Mouse (Mus musculus) c-Kit-positive CD71-positive TER-119-positive erythroid progenitor cells, embryonic 14.5 days (primary cell): ENCODE measurements around the gene Ap1s3.
"Not testable (repeated sequence)": the region's sequence is repeated elsewhere in the genome, so short reads cannot be mapped to it uniquely, and the experiment has no call there.

Experiments
- DNase-seq: peaks from one replicate; pipeline ENCODE4 v3.0.0-alpha.2; 2013; ENCODE audit warnings: low spot score

Ap1s3 gene

GRCm38 (mm10) chr1:79669419-79669974, 2.3 kb downstream of the Ap1s3 start:
- no peak for DNase-seq

- no peak for DNase-seq
Measured at GRCm38 (mm10) chr1:79664911-79665310, 6.9 kb downstream of the Ap1s3 start.

DNA sequence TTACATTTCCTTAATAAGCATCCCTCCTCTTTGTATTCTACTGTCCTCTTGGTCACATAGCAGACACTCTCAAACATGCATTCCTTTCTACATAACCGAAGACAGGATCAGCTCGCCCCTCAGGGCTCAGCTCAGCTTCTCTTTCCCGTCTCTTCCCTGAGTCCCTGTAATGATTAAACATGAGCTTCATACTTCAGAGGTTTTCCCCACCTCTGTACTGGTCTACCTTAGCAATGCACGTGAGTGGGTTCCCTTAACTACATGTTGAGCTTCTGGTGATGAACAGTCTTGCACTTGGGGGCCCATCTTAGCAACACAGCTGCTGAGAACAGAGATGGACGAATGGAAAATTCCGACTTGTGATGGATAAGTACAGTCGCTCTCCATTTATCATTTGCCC, 12.2 kb downstream of the Ap1s3 start:
- DNase-seq: no peak

DNA sequence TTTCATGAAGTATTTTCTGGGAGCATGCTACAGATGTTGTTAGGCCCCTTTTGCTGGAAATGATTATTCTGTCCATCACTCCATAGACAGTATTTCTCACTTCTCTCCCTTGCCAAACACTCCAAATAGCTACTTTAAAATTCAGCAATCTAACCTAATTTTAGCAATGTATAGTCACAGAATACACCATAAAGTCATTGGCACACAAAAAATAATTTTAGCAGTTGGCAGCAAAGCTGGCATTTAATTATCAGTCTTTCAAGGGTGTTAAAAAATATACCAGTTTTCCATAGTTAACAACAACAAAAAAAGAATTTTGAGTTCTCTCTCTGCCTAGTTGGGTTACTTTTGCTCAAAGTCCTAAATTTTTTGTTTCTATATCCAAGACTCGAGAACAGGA, 14.4 kb downstream of the Ap1s3 start:
- no peak for DNase-seq

DNA sequence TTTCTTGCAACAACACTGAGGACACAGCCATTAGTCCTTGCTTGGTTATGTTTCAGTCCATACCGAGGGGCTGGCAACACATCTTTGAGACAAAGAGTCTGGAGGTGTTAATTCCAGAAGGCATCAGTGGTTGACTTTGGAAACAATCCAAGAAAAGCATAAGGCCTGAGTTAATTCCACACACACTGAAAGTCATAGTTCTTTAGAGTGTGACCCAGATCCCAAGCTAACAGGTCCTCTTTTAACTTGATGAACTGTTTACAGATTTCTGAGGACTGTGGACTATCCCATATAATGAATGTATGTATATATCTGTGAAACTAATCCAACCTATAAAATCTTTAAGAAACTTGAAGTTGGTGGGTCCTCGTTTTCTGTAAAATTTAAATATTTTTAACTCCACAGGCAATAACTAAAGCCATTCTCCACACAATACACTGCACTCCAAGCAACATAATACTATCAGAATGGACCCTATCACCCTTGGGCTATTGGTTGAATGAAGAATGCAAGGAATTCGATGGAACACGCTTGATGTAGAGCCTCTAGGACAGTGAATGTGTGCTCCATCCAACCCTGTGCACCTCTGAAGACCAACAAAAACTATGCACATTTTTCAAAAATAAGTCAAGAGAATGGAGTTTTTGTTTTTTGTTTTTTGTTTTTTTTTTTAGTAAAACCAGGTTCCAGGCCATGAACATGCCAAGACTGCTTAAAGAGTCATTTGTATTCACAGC, 15.8 kb downstream of the Ap1s3 start:
- DNase-seq: no peak

DNA sequence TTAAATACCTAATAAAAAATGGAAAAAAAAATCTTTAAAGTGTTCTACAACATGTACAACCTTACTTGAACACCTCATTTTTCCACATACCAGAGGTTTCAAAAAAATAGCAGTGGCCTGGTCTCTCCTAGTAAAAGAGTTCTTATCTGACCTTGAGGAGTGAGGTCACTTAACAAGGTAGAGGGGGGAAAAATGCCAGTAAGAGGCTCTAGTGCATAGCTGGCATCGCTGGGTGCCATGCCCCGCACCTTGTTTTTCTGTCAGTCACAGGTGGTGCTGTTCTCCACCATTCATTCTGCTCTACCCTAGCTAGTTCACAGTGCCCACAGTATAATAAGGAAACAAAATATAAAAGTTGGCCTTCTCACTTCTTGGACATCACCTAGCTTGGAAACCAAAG, 16.8 kb downstream of the Ap1s3 start:
- DNase-seq: no peak

DNA sequence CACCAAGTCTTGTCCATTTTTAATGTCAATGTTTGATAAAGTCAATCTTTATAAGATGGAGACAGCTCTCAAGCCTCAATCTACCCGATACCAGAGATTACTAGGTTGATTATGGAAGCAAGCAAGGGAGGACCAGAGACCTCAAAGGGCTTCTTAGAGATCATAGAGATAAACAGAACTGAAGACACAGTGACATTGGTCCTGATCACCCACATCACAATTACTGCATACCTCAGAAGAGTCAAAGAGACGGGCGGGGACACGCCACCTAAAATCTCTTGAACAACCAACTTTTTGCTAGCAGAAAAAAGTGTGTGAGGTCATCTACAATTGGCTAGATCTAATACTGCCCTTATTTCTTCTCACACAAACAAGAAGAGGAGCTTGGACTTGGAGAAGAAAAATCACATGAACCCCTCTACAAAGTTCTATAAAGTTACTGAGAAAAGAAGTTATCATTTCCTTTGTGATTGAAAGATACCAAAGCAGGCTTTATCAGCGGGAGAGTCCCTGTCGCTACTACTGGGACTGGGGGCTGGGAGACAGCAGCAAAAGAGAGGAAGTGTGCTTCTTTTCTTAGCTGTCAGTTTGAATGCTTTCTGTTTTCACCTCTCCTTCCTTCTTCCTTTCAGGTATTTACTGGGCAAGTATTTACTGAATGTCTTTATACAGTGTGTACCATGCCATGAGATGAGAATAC, 28.2 kb downstream of the Ap1s3 start:
- DNase-seq: no peak

GRCm38 (mm10) chr1:79642680-79643079, 29.1 kb downstream of the Ap1s3 start:
- no peak for DNase-seq

GRCm38 (mm10) chr1:79641355-79641754, 30.4 kb downstream of the Ap1s3 start:
- peak; percentile 34 for DNase-seq

DNA sequence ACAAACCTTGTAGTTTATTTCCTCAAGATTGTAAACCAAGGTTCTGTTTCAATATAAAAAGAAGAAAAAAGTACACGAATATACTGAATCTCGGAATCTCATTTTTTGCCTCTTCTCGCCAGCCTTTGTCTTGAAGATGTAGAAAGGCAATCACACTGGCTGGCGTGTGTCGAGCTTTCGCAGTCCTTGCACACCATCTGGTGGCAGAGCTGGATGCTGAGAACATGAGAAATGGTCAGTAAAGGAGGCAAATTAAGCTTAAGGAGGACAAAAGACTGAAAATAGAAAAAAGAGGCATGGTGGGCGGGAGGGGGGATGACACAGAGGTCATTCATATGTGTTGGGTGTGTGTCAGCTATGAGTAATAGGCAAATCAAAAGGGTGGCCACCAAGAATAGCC, 31.6 kb downstream of the Ap1s3 start:
- DNase-seq: no peak

- no peak for DNase-seq
Measured at GRCm38 (mm10) chr1:79639683-79640082, 32.1 kb downstream of the Ap1s3 start.

GRCm38 (mm10) chr1:79639107-79639506, 32.7 kb downstream of the Ap1s3 start:
- no peak for DNase-seq

DNA sequence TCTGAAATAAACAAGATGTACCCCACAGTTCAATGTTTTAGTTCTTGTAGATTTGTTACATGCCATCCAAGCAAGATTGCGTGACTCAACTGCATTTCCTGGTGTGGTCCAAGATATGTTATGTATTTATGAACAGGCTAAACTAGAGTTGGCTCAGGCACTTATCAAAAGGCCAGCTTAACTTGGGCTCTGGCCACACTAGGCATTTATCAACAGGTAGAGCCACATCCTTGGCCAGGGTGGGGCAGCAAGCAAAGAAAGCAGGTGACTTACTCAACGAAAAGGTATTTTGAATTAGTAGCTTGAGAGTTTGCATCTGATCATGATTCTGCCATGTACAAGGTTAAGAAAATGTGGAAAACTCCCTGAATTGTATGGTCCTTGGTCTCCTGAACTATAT, 34.0 kb downstream of the Ap1s3 start:
- no peak for DNase-seq

DNA sequence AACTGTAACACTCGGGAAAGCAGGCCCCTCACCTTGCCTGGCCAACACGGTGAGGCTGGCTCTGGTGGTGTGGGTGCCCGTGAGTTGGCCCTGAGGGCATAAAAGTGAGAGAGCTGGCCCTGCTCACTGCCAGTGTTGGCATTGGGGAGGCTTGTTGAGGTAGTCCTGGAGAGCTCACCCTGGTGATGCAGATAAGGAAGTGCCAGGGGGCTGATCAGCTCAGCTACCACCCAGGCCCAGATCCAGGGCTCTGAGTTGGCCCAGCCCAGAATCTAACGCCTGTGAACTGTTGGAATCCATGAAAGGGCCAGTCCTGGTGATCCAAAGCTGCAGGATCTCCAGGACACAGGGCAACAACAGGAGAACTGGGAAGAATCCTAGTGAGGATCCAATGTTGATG, 40.3 kb downstream of the Ap1s3 start:
- DNase-seq: no peak

DNA sequence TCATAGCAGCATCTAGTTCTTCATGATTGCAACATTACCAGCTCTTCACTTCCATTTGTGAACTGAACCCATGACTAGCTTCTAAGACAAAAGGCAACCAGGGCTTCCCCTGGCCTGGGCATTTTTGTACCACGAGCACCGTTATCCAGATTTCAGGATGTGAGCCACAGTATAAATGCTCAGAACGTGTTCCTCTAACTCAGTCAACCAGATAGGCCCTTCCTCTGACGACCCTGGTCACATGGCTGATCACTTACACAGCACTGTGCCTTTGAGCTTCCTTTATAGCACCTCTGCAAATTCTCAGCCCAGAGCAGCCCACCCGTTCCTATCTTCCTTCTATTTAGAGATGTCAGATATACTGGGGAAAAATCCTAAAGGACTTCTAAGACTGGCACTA, 42.0 kb downstream of the Ap1s3 start:
- no peak for DNase-seq

DNA sequence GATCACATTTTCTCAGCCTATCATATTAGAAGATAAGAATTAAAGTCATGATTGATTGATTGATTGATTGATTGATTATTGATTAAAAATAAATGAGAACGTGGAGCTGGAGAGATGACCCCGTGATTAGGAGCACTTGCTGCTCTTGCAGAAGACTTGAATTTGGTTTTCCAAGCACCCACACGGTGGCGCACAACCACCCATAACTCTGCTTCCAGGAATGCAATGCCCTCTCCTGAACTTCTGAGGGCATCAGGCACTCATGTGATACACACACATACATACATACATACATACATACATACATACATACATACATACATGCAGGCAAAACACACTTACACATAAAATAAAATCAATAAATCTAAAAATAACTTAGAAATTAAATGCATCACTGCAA, 45.6 kb downstream of the Ap1s3 start:
- DNase-seq: no peak

DNA sequence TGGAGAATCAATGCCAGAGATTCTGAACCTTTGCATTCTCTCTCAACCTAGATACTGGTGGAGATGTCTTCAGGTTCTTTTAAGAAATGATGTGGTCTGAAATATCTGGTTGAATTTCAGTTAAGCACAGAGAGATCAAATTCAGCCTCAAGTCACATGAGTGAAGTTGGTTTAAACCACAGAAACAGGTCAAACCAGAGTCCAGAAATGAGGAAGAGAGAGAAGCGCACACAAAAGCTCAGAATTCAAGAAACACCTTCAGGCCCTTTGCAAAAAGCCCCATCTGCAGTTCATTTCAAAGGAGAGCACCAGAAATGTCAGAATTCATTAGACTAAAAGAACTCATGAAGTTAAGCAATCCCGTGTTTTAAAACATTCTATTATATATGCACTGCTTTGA, 52.3 kb downstream of the Ap1s3 start:
- DNase-seq: no peak

DNA sequence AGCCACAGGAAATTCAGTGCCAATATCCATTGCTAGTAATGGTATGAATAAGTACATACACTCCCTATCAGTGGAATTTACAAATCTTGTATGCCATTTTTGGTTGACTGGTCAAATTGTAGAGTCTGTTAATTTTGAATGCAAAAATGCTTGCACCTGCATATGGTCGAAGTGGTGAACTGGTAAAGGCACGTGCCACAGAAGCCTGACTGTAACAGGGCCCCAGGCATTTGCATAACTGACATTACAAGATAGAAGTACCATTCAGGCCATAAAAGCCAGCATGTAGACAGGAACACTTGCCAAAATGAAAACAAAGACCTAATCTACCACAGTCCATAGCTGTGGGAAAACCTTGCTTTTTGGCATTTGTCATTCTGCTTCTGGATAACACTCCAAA, 55.3 kb downstream of the Ap1s3 start:
- DNase-seq: no peak

DNA sequence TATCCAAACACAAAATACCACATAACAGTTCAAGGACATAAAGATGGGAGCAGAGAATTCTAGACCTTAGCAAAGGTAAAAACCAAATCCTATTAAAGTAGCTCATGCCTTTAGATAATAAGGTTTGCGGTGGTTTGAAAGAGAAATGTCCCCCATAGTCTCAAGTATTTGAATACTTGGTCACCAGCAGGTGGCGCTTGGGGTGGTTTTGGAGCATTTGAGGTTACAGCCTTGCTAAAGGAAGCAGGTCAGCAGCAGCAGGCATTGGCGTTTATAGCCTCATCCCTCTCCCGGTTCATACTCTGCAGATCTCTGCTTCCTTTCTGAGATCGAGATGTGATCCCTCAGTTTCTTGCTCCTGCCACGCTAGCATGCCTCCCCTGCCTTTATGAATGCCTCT, 57.3 kb downstream of the Ap1s3 start:
- DNase-seq: no peak

- not testable (repeated sequence) for DNase-seq
Measured at GRCm38 (mm10) chr1:79611271-79611670, 60.5 kb downstream of the Ap1s3 start.

- DNase-seq: not testable (repeated sequence)
Measured at GRCm38 (mm10) chr1:79608856-79609255, 62.9 kb downstream of the Ap1s3 start.

DNA sequence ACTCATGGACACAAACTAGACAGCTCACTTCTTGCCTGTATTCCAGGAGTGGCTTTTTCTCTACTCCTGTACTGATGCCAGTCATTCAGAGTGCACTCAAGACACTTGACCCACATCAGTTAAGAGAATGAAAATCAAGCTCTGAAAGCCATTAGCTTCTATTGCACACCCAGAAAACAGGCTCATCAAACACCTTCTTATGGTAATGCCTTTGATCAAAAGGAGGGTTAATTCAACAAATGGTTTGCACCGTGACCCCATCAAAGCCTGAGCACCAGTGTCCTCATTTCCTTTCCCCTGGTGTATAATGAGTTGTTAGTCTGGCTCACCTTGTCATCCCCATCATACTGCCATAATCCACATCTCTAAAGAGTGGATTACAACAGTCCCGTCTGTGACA, 69.3 kb downstream of the Ap1s3 start:
- no peak for DNase-seq

DNA sequence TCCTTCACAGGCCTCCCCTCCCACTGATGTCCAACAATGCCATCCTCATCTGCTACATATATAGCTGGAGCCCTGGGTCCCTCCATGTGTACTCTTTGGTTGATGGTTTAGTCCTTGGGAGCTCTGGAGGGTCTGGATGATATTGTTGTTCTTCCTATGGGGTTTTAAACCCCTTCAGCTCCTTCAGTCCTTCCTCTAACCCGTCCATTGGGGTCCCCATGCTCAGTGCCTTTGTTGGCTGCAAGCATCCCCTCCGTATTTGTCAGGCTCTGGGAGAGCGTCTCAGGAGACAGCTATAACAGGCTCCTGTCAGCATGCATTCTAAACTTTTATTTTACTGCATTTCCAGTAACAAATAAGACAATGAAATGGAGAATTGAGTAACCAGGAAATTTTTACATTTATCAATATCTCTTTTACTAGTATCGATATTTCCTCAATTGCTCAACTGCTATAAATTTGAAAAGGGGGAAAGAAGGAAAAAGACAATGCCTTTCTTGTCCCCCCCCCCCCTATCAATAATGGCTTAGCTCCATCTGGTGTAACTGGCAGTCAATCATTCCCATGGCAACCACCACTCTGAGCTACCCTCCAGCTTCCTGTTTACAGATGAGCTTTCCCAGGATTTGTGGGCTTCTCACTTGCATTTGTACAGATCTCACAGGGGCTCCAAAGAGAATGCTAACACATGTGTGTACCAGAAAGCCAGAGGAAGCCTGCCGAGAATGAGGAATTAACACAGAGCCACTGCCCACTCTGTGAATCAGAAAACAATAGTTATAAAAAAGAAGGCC, 73.2 kb downstream of the Ap1s3 start:
- DNase-seq: no peak
